Mouse (Mus musculus): ENCODE results near the gene Vmn1r91.
"Not testable (repeated sequence)": the region's sequence is repeated elsewhere in the genome, so short reads cannot be mapped to it uniquely, and the experiment has no call there.

DNA sequence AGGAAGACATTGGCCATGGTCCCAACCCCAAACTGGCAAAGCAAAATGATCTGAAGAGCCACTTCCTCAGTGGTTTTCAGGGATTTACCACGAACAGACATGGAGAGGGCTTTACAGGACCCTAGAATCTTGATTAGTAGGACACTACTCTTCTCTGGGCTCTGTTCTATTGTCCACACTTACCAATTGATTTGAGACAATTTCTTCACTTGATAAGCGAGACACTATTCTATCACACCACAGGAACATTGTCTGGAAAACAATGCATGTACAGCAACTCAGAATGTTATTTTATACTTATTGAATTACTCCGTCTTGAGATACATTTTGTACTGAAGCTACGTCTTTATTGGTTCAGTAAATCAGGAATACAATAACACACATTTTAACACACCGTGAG is 39.5 kb downstream of the Vmn1r91 start, which contains the start of gene Vmn1r93:
- TF ChIP-seq CTCF, EP300 (IDR thresholded peaks at IDR 0.05; ENCODE audit: low read depth): not testable (repeated sequence)

All from liver, postnatal 0 days (tissue).